27 mouse cellular contexts compared by ENCODE assay signal in genomic region chr11:21019829-21020228, GRCm38 (mm10).
A peak's percentile ranks its signal among the peaks of the same experiment; 100 is the strongest.
DNase-seq lines count a peak whose midpoint lies in the region; ATAC-seq and TF ChIP-seq lines count a peak whose summit lies in the region.
"Had no signal": no experiment of that assay in that cellular context is flagged by ENCODE, and none has a peak within 500 bp of the region (broad histone marks: within the 10 kb centered on the region; RNA-seq: fewer than 3 reads in every experiment).

No protein-coding gene starts in this region.

- no peaks in the 10 kb centered on the region for H3K9me3 ChIP-seq in forebrain, embryonic 13.5 days (replicated peaks)
- H3K9me3 ChIP-seq in forebrain, embryonic 10.5 days, result peaks cover 4% of the 10 kb centered on the region; the same call in 1 of the 2 replicates
- no peaks in the 10 kb centered on the region for H3K9me3 ChIP-seq in forebrain, embryonic 16.5 days (ENCODE audit: control insufficient read depth, low read length)
- H3K9me3 ChIP-seq: embryonic facial prominence, embryonic 10.5 days; embryonic facial prominence, embryonic 13.5 days; hindbrain, embryonic 13.5 days; intestine, embryonic 15.5 days had no signal

- ATAC-seq in forebrain, embryonic 13.5 days, result peak; percentile 62; the same call in 1 of the 2 replicates
- peak; percentile 33; the same call in 1 of the 2 replicates for ATAC-seq in frontal cortex, adult (ENCODE audit: low TSS enrichment)
- ATAC-seq in forebrain, embryonic 16.5 days, result peak; percentile 57
- ATAC-seq: activated CD4-positive, CD25-positive, alpha-beta regulatory T cell, adult 4 months; hindbrain, embryonic 16.5 days; intestine, embryonic 15.5 days had no signal

- WGBS in forebrain, embryonic 13.5 days, result 70% methylated on average over 2 of the region's 2 CpGs
- 85% methylated on average over 2 of the region's 2 CpGs for WGBS in forebrain, embryonic 10.5 days
- 70% methylated on average over 2 of the region's 2 CpGs for WGBS in forebrain, embryonic 16.5 days

- no peak overlapping the region for H3K4me2 ChIP-seq in forebrain, embryonic 13.5 days
- no peak overlapping the region for H3K4me2 ChIP-seq in forebrain, embryonic 16.5 days (ENCODE audit: low read length)
- H3K4me2 ChIP-seq: embryonic facial prominence, embryonic 13.5 days; hindbrain, embryonic 13.5 days; intestine, embryonic 15.5 days had no signal

- intact Hi-C loops in heart, postnatal 14 days (cut with DNase I), result loop anchor here (5.0 kb wide), 1 partner anchor 103 kb away; no protein-coding TSS in a partner anchor

- H3K36me3 ChIP-seq in forebrain, embryonic 13.5 days (ENCODE audit: poor library complexity, severe bottlenecking), result no peaks in the 10 kb centered on the region
- no peaks in the 10 kb centered on the region for H3K36me3 ChIP-seq in forebrain, embryonic 10.5 days (replicated peaks)
- H3K36me3 ChIP-seq in forebrain, embryonic 16.5 days (ENCODE audit: control insufficient read depth, insufficient read depth), result no peaks in the 10 kb centered on the region
- H3K36me3 ChIP-seq: embryonic facial prominence, embryonic 10.5 days; embryonic facial prominence, embryonic 13.5 days; hindbrain, embryonic 10.5 days; hindbrain, embryonic 13.5 days; intestine, embryonic 15.5 days had no signal

- no peak overlapping the region for H3K4me3 ChIP-seq in forebrain, embryonic 13.5 days
- H3K4me3 ChIP-seq in forebrain, embryonic 10.5 days, result no peak overlapping the region
- no peak overlapping the region for H3K4me3 ChIP-seq in layer of hippocampus, adult 2 months
- H3K4me3 ChIP-seq in forebrain, embryonic 16.5 days (replicated peaks; ENCODE audit: low read length), result no peak overlapping the region
- H3K4me3 ChIP-seq: embryonic facial prominence, embryonic 10.5 days; embryonic facial prominence, embryonic 13.5 days; erythroblast, embryonic 14.5 days; hindbrain, embryonic 10.5 days; hindbrain, embryonic 13.5 days; intestine, embryonic 15.5 days had no signal

- no peak overlapping the region for H3K27ac ChIP-seq in forebrain, embryonic 13.5 days
- no peak overlapping the region for H3K27ac ChIP-seq in forebrain, embryonic 10.5 days
- H3K27ac ChIP-seq in layer of hippocampus, adult 2 months, result peak overlapping the region; percentile 61; the same call in 1 of the 2 replicates
- H3K27ac ChIP-seq in forebrain, embryonic 16.5 days (ENCODE audit: low read length), result peak overlapping the region; percentile 61; the same call in 1 of the 2 replicates
- H3K27ac ChIP-seq: embryonic facial prominence, embryonic 10.5 days; embryonic facial prominence, embryonic 13.5 days; hindbrain, embryonic 10.5 days; hindbrain, embryonic 13.5 days; intestine, embryonic 15.5 days had no signal

- no peak for TF ChIP-seq CTCF in layer of hippocampus, adult 2 months (conservative IDR thresholded peaks at IDR 0.05)

- H3K27me3 ChIP-seq in forebrain, embryonic 13.5 days, result 0 out of 2 replicates have a peak, but pooled peaks cover 3% of the 10 kb centered on the region
- peaks cover 4% of the 10 kb centered on the region; the same call in 1 of the 2 replicates for H3K27me3 ChIP-seq in forebrain, embryonic 10.5 days (ENCODE audit: poor library complexity, severe bottlenecking)
- H3K27me3 ChIP-seq in forebrain, embryonic 16.5 days (replicated peaks; ENCODE audit: control insufficient read depth, insufficient read depth, low read length), result no peaks in the 10 kb centered on the region
- H3K27me3 ChIP-seq: embryonic facial prominence, embryonic 13.5 days; intestine, embryonic 15.5 days had no signal

- H3K4me1 ChIP-seq in forebrain, embryonic 13.5 days, result peaks cover 14% of the 10 kb centered on the region; the same call in 1 of the 2 replicates
- H3K4me1 ChIP-seq in forebrain, embryonic 10.5 days, result peaks cover 15% of the 10 kb centered on the region
- peaks cover 15% of the 10 kb centered on the region for H3K4me1 ChIP-seq in forebrain, embryonic 16.5 days (replicated peaks; ENCODE audit: control insufficient read depth, insufficient read depth, low read length)

- no peak overlapping the region for H3K9ac ChIP-seq in forebrain, embryonic 13.5 days
- no peak overlapping the region for H3K9ac ChIP-seq in forebrain, embryonic 16.5 days (replicated peaks; ENCODE audit: low read depth, low read length)
- H3K9ac ChIP-seq: embryonic facial prominence, embryonic 13.5 days; hindbrain, embryonic 13.5 days; intestine, embryonic 15.5 days had no signal

- DNase-seq in forebrain, embryonic 10.5 days (ENCODE audit: extremely low spot score, low spot score), result no peak
- no peak for DNase-seq in frontal cortex, postnatal 14 days (ENCODE audit: low spot score in 2 of 2)
- DNase-seq in layer of hippocampus, adult 2 months (ENCODE audit: low spot score in 2 of 2), result no peak
- no peak for DNase-seq in layer of hippocampus, postnatal 10 days (ENCODE audit: low spot score in 2 of 2)
- no peak for DNase-seq in heart, postnatal 14 days
- DNase-seq: adrenal gland, adult 8-10 months; adrenal gland, postnatal 36 days; cerebellum, adult 11-12 months; cerebellum, adult 8-10 months; cerebellum, postnatal 36 days; embryo, embryonic 11 days; gastrocnemius, postnatal 10 days; gastrocnemius, postnatal 36 days; heart, postnatal 36 days; kidney, adult 11 months; kidney, adult 8-10 months had no signal

Comparison
In these comparisons a context has a peak if more than half of its experiments do, and no peak if none do; other contexts are left out.
1. H3K27ac ChIP-seq: peak in layer of hippocampus, adult 2 months (single experiment) and forebrain, embryonic 16.5 days (single experiment); none in forebrain, embryonic 13.5 days (single experiment) and forebrain, embryonic 10.5 days (single experiment).
2. Peak in every context shown above with its lines, with median percentiles within 50 percentile points of each other: ATAC-seq.